Mouse (Mus musculus): ENCODE data around the gene Scamp3.

DNA sequence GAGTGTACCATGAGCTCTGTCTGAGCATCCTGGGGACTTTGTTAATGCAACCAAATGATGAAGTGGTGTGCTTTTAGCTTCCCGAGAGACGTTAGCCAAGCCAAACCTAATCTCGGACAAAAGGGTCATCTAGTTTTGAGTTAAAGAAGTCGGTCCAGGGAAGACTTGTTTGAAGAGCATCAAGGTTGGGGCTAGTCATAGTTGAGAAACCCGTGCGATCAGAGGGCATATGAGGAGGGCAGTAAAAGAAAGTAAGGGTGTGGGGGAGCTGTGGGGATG is 773 bp downstream of the Scamp3 start:
- TF ChIP-seq POLR2A (IDR thresholded peaks at IDR 0.05; ENCODE audit: low read depth, low read length): no peak
- TF ChIP-seq CTCF (IDR thresholded peaks at IDR 0.05; ENCODE audit: borderline replicate concordance, insufficient read depth, low read length): no peak
